Mouse (Mus musculus) kidney, adult 2 months (tissue): ENCODE data around the gene Smg6.

Source experiments
- CTCF ChIP-seq: fragments of 200-500 bp; conservative IDR thresholded peaks from 2 replicates; pipeline ENCODE4 v1.5.1; 2011; ENCODE audit warnings: low read depth, mild to moderate bottlenecking, control low read depth, low read length, moderate library complexity, mixed read lengths; ENCODE audit not compliant: insufficient read depth, insufficient read length
- POLR2A ChIP-seq: fragments of 200-500 bp; IDR thresholded peaks from one replicate; pipeline ENCODE4 v1.6.1; 2011; ENCODE audit warnings: low read depth, low read length, control low read depth

GRCm38 (mm10) chr11:75169405-75170080, 243.9 kb downstream of the Smg6 start, which contains the start of gene Hic1:
- TF ChIP-seq POLR2A, result no peak
- TF ChIP-seq CTCF, result no peak
